Mouse (Mus musculus): ENCODE data around the gene Iqcj. TPM values are rescaled to one million over a fixed set of nuclear protein-coding genes. Genes with fewer than 3 reads are reported as not detected.
"Not testable (repeated sequence)": the region's sequence is repeated elsewhere in the genome, so short reads cannot be mapped to it uniquely, and the experiment has no call there.

The Iqcj gene
- polyA plus RNA-seq, 1 experiment: not detected

DNA sequence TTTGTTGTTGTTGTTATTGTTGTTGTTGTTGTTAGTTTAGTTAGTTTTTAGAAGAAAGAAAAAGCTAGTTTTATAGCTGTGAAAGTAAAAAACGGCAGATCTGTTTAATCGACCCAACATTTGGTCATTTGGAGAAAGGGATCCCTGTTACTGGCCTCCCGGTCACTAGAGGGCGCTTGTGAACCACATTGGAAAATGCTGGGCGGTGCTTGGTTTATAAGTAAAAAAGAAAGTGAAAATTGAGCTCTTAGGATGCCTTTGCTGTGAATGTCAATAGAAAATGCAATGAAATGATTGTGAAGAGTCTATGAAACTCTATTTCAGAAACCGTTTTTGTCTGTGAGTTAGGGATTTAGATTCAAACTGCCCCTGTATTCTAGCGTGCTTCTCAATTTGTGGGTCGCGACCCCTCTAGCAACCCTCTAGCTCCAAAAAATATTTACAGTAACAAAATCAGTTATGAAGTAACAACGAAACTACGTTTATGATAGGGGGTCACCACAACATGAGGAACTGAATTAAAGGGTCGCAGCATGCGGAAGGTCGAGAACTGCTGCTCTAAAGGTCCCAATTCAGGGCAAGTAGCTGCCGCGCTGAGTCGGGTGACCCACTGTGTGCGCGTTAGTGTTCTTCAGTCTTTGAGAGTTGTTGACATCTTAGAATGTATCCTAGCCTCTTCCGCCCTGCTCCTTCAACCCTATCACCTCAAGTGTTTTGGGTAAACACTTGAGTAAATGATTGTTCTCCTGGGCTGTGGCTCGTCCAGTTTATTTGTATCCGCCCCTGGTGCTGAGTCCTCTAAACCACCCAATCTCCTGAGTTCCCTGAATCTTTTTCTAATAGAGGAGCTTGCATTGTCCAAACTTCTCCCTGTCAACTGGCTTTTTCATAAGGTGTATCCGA is 164.6 kb downstream of the Iqcj start:
- no peak overlapping the region for H3K27ac ChIP-seq (ENCODE audit: insufficient read depth, low read length)
- peak overlapping the region; percentile 13; the same call in 1 of the 2 replicates for H3K4me3 ChIP-seq (ENCODE audit: insufficient read depth, low read length)
- no peaks in the 10 kb centered on the region for H3K4me1 ChIP-seq (ENCODE audit: control insufficient read depth, insufficient read depth, low read length)
- no peak for TF ChIP-seq POLR2A (IDR thresholded peaks at IDR 0.05; ENCODE audit: low read depth, low read length)
- TF ChIP-seq CTCF (IDR thresholded peaks at IDR 0.05; ENCODE audit: borderline replicate concordance, insufficient read depth, low read length): peak; percentile 50; the same call in 1 of the 2 replicates

GRCm38 (mm10) chr3:68059162-68059800 is 167.3 kb downstream of the Iqcj start:
- no peaks in the 10 kb centered on the region for H3K4me1 ChIP-seq (ENCODE audit: control insufficient read depth, insufficient read depth, low read length)
- TF ChIP-seq CTCF (IDR thresholded peaks at IDR 0.05; ENCODE audit: borderline replicate concordance, insufficient read depth, low read length) (peak; percentile 51; the same call in 1 of the 2 replicates), POLR2A (IDR thresholded peaks at IDR 0.05; ENCODE audit: low read depth, low read length) (no peak)
- H3K4me3 ChIP-seq (ENCODE audit: insufficient read depth, low read length): no peak overlapping the region
- no peak overlapping the region for H3K27ac ChIP-seq (ENCODE audit: insufficient read depth, low read length)

GRCm38 (mm10) chr3:68064731-68065130 is 172.7 kb downstream of the Iqcj start, which contains the start of gene Schip1:
TSS of gene Schip1 (plus strand) at chr3:68064802.
- Histone ChIP-seq H3K27ac (ENCODE audit: insufficient read depth, low read length) (no peak within 1 kb of the TSS), H3K4me1 (ENCODE audit: control insufficient read depth, insufficient read depth, low read length) (no peaks in the 10 kb centered on the region), H3K4me3 (ENCODE audit: insufficient read depth, low read length) (no peak within 1 kb of the TSS)
- TF ChIP-seq CTCF (IDR thresholded peaks at IDR 0.05; ENCODE audit: borderline replicate concordance, insufficient read depth, low read length) (no peak), POLR2A (IDR thresholded peaks at IDR 0.05; ENCODE audit: low read depth, low read length) (no peak)

- no peak for TF ChIP-seq POLR2A (IDR thresholded peaks at IDR 0.05; ENCODE audit: low read depth, low read length)
- TF ChIP-seq CTCF (IDR thresholded peaks at IDR 0.05; ENCODE audit: borderline replicate concordance, insufficient read depth, low read length): no peak
- H3K27ac ChIP-seq (ENCODE audit: insufficient read depth, low read length): no peak overlapping the region
- H3K4me1 ChIP-seq (ENCODE audit: control insufficient read depth, insufficient read depth, low read length): no peaks in the 10 kb centered on the region
- no peak overlapping the region for H3K4me3 ChIP-seq (ENCODE audit: insufficient read depth, low read length)
These were observed 179.7 kb downstream of the Iqcj start for GRCm38 (mm10) chr3:68071395-68072386.

GRCm38 (mm10) chr3:68077406-68077805 is 185.4 kb downstream of the Iqcj start:
- no peak overlapping the region for H3K4me3 ChIP-seq (ENCODE audit: insufficient read depth, low read length)
- no peak for TF ChIP-seq POLR2A (IDR thresholded peaks at IDR 0.05; ENCODE audit: low read depth, low read length)
- TF ChIP-seq CTCF (IDR thresholded peaks at IDR 0.05; ENCODE audit: borderline replicate concordance, insufficient read depth, low read length): no peak
- H3K4me1 ChIP-seq (ENCODE audit: control insufficient read depth, insufficient read depth, low read length): no peaks in the 10 kb centered on the region
- no peak overlapping the region for H3K27ac ChIP-seq (ENCODE audit: insufficient read depth, low read length)

DNA sequence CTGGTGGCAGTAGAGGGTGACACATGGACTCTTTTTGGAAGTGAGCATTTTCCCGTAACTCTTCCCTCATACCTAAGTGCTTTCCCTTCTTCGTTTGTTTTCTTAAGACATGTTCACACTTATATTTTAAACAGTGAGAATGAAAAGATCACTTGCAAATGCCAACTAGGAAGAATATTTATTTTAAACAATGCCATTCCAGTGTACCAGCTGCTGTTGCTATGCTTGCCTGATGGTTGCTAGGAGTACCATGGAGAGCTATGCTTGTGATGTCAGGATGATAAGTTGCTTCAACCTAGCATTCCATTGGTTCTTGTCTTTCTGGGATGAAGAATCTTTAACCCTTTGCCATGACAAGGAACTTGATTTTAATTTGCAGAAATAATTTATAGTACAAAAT is 193.0 kb downstream of the Iqcj start:
- TF ChIP-seq CTCF (IDR thresholded peaks at IDR 0.05; ENCODE audit: borderline replicate concordance, insufficient read depth, low read length) (no peak), POLR2A (IDR thresholded peaks at IDR 0.05; ENCODE audit: low read depth, low read length) (no peak)
- peaks cover 5% of the 10 kb centered on the region; the same call in 1 of the 2 replicates for H3K4me1 ChIP-seq (ENCODE audit: control insufficient read depth, insufficient read depth, low read length)
- no peak overlapping the region for H3K4me3 ChIP-seq (ENCODE audit: insufficient read depth, low read length)
- no peak overlapping the region for H3K27ac ChIP-seq (ENCODE audit: insufficient read depth, low read length)

DNA sequence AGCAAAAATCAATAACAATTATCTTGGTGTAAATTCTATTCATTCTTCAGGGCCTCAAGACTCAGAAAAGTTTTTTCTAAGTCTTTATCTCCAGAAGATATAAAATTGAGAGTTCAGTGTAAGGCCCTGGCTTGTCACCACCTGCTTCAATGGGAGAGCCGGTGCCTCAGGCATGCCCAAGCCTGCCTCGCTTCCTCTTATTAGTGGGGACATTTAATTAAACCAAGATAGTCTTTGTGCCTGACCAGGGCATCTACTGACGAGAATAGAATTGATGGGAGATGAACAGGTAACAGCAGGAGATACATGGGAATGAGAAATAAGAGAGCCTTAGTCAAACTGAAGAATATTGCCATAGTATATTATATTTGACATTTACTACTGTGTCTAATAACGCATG is 200.1 kb downstream of the Iqcj start:
- H3K4me3 ChIP-seq (ENCODE audit: insufficient read depth, low read length): no peak overlapping the region
- H3K27ac ChIP-seq (ENCODE audit: insufficient read depth, low read length): no peak overlapping the region
- no peaks in the 10 kb centered on the region for H3K4me1 ChIP-seq (ENCODE audit: control insufficient read depth, insufficient read depth, low read length)
- no peak for TF ChIP-seq POLR2A (IDR thresholded peaks at IDR 0.05; ENCODE audit: low read depth, low read length)
- no peak for TF ChIP-seq CTCF (IDR thresholded peaks at IDR 0.05; ENCODE audit: borderline replicate concordance, insufficient read depth, low read length)

GRCm38 (mm10) chr3:68096724-68097431 is 204.9 kb downstream of the Iqcj start:
- Histone ChIP-seq H3K4me3 (ENCODE audit: insufficient read depth, low read length) (no peak overlapping the region), H3K27ac (ENCODE audit: insufficient read depth, low read length) (no peak overlapping the region), H3K4me1 (ENCODE audit: control insufficient read depth, insufficient read depth, low read length) (no peaks in the 10 kb centered on the region; the same call in 1 of the 2 replicates)
- TF ChIP-seq CTCF (IDR thresholded peaks at IDR 0.05; ENCODE audit: borderline replicate concordance, insufficient read depth, low read length) (no peak), POLR2A (IDR thresholded peaks at IDR 0.05; ENCODE audit: low read depth, low read length) (no peak)

- H3K4me3 ChIP-seq (ENCODE audit: insufficient read depth, low read length); H3K27ac ChIP-seq (ENCODE audit: insufficient read depth, low read length); H3K4me1 ChIP-seq (ENCODE audit: control insufficient read depth, insufficient read depth, low read length): not testable (repeated sequence)
These were observed 207.5 kb downstream of the Iqcj start for GRCm38 (mm10) chr3:68099561-68099960.
